Mouse (Mus musculus): Measurements from ENCODE around the gene Pmis2.

Pmis2 gene

DNA sequence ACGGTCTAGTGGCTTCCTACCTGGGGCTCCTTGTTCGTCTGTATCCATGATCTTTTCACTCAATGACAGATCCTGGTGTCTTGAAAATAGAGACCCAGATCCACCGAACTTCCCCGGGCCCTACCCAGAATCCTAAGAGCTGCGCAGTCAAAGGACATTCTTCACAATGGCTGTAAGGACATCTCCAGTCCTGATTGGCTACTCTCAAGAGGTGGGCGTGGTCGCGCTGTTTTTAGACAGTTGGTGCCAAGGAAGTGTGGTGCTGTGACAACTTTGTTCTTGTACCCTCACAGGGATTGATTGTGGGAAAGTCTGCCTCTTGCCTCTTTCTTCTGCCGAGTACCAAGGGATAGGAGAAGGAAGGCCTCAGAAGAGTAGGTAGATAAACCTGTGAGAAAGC lies at the start of gene Pmis2:
TSS of gene Pmis2 (minus strand) at position 126 of the 400 bp plus-strand sequence.
- no peak for DNase-seq (ENCODE audit: low spot score in 2 of 2)

DNA sequence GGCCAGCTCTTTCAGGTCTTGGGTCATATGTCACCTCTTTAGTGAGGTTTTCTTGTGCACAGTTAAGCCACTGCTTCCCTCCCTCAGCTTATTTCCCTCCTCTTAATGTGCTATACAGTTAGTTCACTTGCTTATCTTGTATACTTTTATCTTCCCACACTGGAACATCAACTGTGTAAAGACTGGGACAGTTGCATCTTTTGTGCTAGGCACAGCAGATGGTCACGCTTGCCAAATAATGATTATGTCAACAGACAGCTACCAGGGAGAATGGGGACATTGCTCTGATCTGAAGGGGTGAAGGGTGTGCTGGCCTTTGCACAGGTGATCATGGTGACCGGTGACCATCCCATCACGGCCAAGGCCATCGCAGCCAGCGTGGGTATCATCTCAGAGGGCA lies 48.3 kb upstream of the Pmis2 start:
- DNase-seq (ENCODE audit: low spot score in 2 of 2): no peak

DNA sequence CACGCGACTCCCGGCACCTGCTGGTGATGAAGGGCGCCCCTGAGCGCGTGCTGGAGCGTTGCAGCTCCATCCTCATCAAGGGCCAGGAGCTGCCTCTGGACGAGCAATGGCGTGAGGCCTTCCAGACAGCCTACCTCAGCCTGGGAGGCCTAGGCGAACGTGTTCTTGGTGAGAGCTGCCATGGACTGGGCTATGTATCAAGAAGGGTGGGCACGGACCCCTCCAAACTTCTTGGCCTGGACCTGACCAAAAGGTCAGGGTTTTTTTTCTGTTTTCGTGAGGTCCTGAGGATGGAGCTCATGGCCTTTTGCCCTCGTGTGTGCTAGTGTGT lies 46.3 kb upstream of the Pmis2 start:
- no peak for DNase-seq (ENCODE audit: low spot score in 2 of 2)

DNA sequence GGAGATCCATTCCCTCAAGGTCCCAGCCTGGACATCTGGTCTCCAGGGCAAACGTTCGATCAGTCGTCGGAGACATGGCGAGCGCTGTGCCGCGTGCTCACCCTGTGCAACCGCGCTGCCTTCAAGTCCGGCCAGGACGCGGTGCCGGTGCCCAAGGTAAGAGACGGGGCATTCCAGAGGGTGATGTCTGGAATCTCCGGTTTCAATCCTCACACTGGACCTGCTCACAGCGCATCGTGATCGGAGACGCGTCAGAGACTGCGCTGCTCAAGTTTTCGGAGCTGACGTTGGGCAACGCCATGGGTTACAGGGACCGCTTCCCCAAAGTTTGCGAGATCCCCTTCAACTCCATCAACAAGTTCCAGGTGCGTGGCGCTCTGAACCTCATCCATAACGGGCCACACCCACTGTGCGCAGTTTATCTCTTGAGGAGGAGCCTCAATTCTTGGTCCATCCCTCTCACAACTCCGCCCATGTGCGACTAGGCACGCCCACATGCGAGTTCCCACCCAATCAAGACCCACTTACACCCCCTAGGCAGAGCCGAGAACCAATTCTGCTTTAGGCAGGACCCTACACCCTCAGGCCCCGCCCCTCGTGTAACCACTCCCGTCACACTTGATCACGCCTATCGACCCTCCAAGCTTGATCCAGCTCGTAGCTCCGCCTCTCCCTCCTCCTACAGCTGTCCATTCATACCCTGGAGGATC lies 45.8 kb upstream of the Pmis2 start:
- DNase-seq (ENCODE audit: low spot score in 2 of 2): peak; percentile 55 to 77

DNA sequence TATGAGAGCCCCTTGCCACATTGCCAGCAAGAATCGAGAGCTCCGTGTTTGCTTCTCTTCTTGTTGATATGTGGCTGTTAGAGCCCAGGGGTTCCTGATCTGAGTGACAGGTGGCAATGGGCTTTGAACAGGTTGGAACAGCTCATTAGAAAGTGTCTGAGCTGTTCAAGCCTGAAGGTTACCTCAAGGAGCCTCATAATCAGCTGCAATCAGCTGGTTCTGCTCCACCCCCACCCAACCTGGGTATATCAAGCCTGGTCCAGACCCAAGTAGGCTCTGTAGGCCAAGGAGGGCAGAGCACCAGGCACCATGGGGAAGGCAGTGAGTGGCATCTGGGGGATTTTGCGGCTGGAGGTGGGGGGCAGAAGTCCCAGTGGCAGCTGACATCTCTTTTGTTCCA lies 40.5 kb upstream of the Pmis2 start, which contains the start of gene Atp4a:
TSS of gene Atp4a (plus strand) at position 268 of the 400 bp plus-strand sequence.
- DNase-seq (ENCODE audit: low spot score in 2 of 2): no peak

DNA sequence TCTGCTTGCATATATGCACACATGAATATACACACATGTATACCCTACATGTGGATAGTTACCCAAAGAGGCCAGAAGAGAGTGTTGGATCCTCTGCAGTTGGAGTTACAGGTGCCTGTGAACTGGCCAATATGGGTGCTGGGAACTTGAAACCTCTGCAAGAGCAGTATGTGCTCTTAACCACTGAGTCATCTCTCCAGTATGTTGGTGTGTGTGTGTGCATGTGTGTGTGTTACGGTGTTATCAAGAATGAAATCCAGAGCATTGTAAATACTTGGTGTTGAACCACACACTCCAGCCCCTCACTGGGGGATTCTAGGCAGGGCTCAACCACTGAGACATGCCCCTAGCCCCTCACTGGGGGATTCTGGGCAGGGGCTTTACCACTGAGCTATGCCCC lies 36.0 kb upstream of the Pmis2 start:
- DNase-seq (ENCODE audit: low spot score in 2 of 2): no peak

DNA sequence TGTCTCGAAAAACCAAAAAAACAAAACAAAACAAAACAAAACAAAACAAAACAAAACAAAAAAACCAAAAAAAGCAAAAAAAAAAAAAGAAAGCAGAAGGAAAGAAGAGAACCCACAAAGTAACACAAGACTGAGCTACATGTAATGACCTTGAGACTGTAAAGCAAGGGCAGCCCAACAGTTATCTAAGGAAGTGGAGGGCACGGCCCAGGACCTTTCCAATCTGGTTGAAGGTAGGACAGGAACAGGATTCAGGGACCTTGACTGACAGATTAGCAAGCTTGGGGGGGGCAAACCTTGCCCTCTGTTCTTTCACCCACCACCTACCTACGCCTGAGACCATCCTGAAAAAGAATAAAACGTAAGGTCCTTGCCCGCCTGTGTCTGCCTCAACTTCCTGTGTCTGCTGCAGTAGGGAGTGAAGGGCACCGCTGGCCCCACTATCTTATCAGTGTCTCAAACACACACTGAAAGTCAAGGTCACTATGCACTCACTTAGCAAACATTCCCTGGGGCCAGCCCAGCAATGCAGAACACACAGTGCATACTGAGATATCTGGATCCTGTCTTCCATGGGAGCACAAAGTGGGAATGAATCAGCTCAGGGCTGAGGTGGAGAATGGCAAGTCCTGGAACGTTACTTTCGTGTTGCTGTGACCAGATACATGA lies 34.9 kb upstream of the Pmis2 start:
- no peak for DNase-seq (ENCODE audit: low spot score in 2 of 2)

DNA sequence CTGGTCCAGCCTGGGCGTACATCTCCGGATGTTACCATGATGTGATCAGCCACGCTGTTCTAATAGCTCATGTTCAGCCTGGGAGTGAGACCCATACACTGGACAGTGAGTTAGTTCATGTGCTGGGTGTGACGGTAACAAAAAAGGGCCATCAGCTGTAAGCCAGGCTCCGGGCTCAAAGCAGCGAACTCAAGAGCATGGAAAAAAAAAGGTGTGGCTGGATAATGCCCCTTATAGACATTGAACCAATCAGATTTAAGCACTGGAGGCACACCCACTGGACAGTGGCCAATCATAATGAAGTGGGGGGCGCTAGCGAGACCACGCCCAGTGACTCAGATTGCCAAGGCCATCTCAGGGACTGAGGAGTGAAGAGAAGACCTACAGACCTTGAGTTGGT lies 27.2 kb upstream of the Pmis2 start, which contains the start of gene 2200002J24Rik:
TSS of gene 2200002J24Rik (plus strand) at position 338 of the 400 bp plus-strand sequence.
- DNase-seq (ENCODE audit: low spot score in 2 of 2): no peak

DNA sequence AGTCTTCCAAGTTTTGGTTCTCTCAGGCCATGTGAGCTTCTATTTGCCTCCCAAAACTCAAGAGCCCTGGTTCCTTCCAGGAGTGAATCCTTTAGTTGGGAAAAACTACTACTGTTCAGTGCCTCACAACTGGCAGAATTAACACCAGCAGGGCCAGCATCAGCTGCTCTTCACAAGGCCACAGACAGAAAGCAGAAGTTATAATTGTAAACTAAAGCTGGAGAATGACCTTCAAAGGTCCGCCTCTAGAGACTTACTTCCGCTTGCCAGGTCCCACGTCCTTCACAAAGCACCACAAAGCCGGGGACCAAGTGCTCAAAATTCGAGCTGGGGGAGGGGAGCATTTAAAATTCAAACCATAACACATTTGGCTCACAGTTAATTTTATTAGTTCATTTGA lies 26.7 kb upstream of the Pmis2 start:
- peak in 1 of 2 experiments; percentile 39 for DNase-seq (ENCODE audit: low spot score in 2 of 2)

DNA sequence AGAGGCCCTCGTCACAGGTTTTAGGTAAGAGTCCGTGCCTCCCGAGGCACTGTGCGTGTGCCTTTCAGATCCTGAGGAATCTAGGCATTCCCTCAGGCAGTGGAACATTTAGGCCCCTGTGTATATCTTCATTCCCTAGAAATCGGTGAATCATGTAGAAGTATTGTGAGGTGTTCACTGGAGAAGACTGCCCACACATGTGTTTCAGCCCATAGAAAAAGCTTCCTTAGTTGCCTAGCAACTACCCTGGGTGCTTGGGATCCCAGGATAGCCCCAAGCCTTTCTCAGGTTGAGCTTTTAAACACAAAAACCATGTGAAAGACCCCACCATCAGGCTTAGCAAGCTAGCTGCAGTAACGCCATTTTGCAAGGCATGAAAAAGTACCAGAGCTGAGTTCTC lies 16.9 kb upstream of the Pmis2 start:
- DNase-seq (ENCODE audit: low spot score in 2 of 2): no peak

DNA sequence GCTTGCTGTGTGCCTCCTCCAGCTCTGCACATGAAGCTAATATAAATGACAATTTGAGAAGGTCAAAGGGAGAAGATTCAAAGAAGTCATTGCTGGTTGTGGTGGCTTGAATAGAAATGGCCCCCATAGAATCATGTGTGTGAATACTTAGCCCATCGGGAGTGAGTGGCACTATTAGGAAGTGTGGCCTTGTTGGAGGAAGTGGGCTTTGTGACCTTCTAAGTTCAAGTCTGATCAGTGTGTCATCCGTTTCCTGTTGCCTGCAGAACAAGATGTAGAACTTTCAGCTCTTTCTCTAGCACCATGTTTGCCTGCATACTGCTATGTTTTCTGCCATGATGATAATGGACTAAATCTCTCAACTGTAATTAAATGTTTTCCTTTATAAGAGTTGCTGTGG lies 12.0 kb upstream of the Pmis2 start:
- no peak for DNase-seq (ENCODE audit: low spot score in 2 of 2)

DNA sequence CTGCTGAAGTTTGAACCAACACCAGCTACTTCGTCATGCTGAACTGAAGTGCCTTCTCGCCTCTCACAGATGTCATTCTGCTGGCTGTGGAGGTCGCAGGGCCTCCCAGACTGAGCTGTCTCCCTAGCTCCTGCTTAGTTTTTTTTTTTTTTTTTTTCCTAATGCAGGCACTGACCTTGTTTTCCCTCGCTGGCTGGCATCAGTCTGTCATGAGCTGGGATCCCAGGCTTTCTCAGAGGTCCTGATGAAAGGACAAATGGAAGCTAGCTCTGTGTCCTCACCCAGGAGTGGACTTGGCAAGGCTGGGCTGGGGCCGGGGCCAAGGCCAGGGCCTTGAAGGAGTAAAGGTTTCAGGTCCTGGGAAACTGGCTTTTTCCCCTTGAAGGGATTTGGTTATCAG lies 10.5 kb upstream of the Pmis2 start:
- no peak for DNase-seq (ENCODE audit: low spot score in 2 of 2)

DNA sequence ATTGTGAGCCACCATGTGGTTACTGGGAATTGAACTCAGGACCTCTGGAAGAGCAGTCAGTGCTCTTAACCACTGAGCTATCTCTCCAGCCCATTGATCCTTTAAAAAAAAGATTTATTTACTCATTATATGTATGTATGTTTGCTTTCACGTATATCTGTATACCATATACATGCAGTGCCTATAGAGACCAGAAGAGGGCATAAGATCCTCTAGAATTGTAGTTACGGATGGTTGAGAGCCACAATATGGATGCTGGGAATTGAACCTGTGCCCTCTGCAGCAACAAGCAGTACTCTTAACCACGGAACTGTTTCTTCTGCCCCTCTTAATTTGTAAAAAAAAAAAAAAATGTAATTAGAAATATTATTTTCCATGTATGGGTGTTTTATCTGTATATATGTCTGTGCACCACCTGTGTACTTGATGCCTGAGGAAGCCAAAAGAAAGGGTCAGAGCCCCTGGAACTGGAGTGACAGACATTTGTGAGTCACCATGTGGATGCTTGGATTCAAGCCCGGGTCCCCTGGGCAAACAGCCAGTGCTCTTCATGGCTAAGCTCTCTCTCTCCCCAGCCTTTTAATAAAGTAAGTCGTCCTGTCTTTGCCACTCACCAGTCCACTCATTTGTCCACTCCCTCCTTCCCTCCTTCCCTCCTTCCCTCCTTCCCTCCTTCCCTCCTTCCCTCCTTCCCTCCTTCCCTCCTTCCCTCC lies 7.0 kb upstream of the Pmis2 start:
- no peak for DNase-seq (ENCODE audit: low spot score in 2 of 2)

DNA sequence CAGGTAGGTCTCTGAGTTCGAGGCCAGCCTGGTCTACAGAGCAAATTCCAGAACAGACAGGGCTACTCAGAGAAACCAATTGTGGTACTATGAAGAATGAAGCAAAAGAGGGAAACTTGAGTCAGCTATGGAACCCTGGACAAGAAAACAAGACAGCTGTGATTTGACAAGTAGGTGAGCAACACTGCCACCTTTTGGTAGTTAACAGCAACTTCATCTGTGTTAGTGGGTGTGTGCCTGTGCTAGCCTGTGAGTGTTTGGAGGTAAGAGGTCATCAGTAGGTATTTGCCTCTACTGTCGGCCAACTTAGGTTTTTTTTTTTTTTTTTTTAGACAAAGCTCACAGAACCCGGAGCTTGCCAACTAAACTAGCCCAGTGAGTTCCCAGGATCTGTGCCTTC lies 2.2 kb downstream of the Pmis2 start:
- DNase-seq (ENCODE audit: low spot score in 2 of 2): peak in 1 of 2 experiments; percentile 21

DNA sequence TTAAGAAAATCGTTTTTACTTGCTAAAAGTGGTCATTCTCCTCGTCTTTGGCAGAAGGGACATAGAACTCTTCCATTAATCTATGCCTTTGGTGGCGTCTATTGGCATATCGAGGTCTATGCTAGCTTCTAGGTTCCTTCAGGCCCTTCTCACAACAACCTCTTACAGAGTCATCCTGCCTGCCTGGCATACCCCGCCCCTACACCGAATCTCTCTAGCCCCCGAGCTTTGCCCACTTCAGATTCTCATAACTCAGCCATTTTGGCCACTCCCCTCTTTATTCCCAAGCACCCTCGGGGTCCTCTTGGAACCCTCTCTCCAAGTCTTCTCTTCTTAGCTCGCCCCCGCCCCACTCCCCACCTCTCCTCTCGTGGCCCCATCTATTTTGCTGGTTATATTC lies 6.1 kb downstream of the Pmis2 start:
- DNase-seq (ENCODE audit: low spot score in 2 of 2): no peak

DNA sequence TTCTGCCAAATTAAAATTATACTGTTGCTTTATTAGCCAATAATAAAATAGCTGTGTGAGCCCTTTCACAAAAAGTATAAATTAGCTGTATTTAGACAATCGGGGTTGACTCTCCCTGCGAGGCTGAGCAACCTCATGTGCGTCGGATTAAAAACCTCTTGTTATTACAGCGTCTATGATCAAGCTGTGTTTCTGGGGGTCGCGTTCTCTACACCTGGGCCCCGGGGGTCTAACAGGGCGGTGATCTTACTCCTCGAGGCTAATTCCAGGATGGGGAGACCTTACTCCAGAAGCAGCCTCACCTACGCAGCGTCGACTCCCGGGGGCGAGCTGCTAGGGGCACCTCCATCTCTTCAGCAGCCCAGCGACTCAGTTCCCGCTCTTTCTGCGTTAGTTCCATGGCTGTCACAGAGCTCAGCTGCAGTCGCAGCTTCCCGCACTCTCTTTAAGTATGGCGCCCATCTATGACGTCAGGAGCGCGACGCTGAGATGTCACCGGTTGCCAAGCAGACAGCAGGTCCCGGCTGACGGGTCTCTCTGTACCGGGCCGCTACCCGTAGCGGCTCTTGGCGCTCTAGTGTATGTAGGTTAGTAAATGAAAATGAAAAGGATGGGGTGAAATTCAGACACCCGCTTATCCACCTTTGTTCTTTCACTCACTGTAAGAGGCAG lies 6.7 kb downstream of the Pmis2 start, which contains the start of gene Haus5:
TSS of gene Haus5 (minus strand) at position 466 of the 672 bp plus-strand sequence.
- DNase-seq (ENCODE audit: low spot score in 2 of 2): peak; percentile 90 to 93

DNA sequence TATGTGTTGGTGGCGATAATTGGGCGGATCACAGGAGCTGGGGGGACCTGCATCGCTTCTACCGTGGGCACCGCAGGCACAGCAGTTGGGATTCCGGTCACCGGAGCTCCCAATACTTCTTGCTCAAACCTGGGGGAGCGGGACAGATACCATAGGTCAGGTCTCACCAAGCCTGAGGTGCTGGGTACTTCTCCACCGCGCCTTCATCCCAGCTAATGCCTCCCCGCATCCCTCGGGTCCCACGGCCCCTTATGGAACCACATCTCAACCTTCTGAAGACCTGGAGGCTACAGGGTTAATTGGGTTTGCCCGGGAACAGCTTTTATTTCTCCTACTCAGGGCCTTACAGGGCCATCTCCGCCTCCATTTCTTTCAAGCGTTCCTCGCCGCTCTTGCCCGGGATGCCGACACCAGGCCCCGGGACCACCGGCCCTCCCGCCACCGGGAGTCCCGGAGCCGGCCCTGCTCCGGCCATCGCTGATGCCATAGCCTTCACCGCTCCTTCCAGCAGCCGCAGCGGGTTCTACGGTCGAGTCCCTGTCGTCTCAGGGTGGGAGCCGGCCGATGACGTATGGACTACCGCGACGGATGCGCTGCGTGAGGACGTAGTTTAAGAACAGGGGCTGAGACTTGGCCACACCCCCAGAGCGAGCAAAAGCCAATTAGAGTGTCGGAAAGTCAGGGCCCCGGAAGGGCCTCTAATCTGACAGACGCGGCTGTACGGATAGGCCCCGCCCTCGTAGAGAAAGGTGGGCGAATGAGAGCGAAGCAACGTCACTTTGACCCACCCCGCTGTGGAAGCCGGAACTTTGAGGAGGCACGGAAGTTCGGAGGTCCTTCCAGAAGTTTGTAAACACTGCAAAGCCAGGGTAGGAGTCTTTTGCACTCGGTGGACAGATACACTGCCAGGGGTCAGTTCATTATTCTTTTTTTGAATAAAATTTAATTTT lies 21.5 kb downstream of the Pmis2 start, which contains the start of gene Rbm42:
TSS of gene Rbm42 (minus strand) at position 727 of the 950 bp plus-strand sequence.
- peak; percentile 98 for DNase-seq (ENCODE audit: low spot score in 2 of 2)

DNA sequence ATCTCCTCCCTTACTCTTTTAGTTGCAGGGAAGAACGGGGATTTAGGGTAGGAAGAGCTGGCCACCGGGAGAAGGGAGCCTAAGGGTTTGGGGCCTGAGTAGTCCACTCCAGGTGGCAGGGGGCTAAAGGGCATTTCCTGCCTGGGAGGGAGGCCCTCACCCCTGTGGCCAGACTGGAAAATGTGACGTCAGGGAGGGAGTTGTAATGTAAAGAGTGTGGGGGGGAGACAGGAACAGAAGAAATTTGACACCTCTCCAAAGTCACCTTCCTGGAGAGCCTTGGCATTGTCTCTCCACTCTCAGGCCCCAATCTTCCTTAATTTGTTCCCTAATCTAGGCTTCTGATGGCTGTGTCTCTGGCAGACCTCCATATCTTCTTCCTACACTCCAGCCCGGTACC lies 32.3 kb downstream of the Pmis2 start:
- DNase-seq (ENCODE audit: low spot score in 2 of 2): no peak

DNA sequence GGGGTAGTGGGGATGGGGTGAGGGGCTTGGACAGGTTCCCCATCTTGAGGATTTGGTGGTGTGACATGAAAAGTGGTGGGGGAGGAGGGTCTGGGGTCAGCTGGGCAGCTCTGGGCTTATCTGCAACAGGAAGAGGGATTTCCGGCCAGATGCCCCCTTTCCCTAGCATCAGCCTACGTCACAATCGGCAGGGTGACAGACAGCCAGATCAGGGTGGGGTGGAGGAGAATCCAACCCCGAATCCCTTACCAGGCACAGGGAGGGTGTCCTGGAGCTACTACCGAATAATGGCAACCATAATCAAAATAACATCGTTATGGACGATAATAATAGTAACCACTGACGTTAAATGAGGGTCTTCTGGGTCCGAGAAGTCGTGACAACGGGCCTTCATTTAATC lies 35.0 kb downstream of the Pmis2 start:
- no peak for DNase-seq (ENCODE audit: low spot score in 2 of 2)

DNA sequence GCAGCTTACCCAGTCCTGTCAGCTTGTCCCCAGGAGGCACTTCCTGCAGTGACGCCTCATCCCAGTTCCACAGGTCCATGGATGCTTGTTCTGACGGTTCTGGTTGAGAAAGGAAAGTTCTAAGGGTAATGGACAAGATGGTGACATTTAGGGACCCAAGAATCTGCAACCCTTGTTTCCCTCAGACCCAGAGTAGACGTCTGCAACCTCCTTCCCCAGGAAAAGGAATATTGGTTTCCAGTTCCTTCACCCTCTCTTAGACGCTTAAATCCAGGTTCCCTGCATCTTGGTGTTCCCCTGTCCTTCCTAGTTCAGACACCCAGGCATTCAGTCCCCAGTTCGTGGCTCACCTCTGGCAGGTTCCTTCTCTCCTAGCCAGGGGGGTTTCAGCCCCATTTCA lies 35.7 kb downstream of the Pmis2 start, which contains the start of gene Etv2:
TSS of gene Etv2 (minus strand) at position 101 of the 400 bp plus-strand sequence.
- DNase-seq (ENCODE audit: low spot score in 2 of 2): no peak

DNA sequence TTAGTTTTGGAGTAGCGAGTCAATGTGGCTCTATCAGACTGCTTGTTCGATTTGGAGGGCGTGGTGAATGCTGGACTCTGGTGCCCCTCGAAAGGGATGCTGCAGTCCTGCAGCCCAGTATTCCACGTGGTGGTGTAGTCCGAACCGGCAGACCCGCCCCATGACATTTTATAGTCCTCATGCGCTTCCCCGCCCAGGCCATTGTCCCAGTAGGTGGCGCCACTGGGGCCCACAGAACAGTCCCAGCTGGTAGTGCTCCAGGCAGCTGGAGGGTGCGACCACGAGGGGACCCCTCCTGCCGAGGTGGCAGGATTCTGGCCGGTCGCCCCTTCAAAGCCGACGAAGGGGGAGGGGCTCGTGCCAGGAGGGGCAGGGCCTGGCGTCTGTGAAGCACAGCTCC lies 36.8 kb downstream of the Pmis2 start:
- DNase-seq (ENCODE audit: low spot score in 2 of 2): peak; percentile 40 to 69
